Mouse (Mus musculus): ENCODE measurements around the gene Atp2a2. TPM values are rescaled to one million over a fixed set of nuclear protein-coding genes. Genes with fewer than 3 reads are reported as not detected.

Gene Atp2a2
- 47.2 and 50.2 TPM in 2 replicates for polyA plus RNA-seq (2015; fragmentation: Nextera tagmentation; extraction: Ambion mirVana)

GRCm38 (mm10) chr5:122502077-122502941 is at the start of gene Atp2a2:
Gene Atp2a2 (minus strand): TSS chr5:122502225.
- WGBS: under 1% methylated on average over 47 of the region's 113 CpGs
- peak; percentile 93 for ATAC-seq
- no peaks in the 10 kb centered on the region for H3K9me3 ChIP-seq (ENCODE audit: control insufficient read depth, low read length)

GRCm38 (mm10) chr5:122550460-122550859 is 48.4 kb upstream of the Atp2a2 start:
- no peaks in the 10 kb centered on the region for H3K36me3 ChIP-seq (ENCODE audit: control insufficient read depth, insufficient read depth, low read length)
- H3K4me1 ChIP-seq (ENCODE audit: control insufficient read depth, insufficient read depth, low read depth, low read length): no peaks in the 10 kb centered on the region; the same call in 1 of the 2 replicates
- no peak overlapping the region for H3K4me3 ChIP-seq (ENCODE audit: low read length)
- 68% methylated on average over 8 of the region's 8 CpGs for WGBS
- ATAC-seq: no peak
- H3K27ac ChIP-seq (ENCODE audit: low read depth, low read length): no peak overlapping the region
- no peaks in the 10 kb centered on the region for H3K27me3 ChIP-seq (replicated peaks; ENCODE audit: control insufficient read depth, insufficient read depth, low read length)
- no peak overlapping the region for H3K4me2 ChIP-seq (ENCODE audit: low read length)
- H3K9me3 ChIP-seq (ENCODE audit: control insufficient read depth, low read length): no peaks in the 10 kb centered on the region
- no peak overlapping the region for H3K9ac ChIP-seq (ENCODE audit: low read depth, low read length)

More at GRCm38 (mm10) chr5:122502077-122502941, at the start of gene Atp2a2:
- Histone ChIP-seq H3K9ac (ENCODE audit: low read depth, low read length) (peak within 1 kb of the TSS; percentile 100), H3K27me3 (replicated peaks; ENCODE audit: control insufficient read depth, insufficient read depth, low read length) (no peaks in the 10 kb centered on the region), H3K36me3 (ENCODE audit: control insufficient read depth, insufficient read depth, low read length) (no peaks in the 10 kb centered on the region), H3K4me1 (ENCODE audit: control insufficient read depth, insufficient read depth, low read depth, low read length) (peaks cover 35% of the 10 kb centered on the region), H3K4me2 (ENCODE audit: low read length) (peak within 1 kb of the TSS; percentile 69), H3K4me3 (ENCODE audit: low read length) (peak within 1 kb of the TSS; percentile 94), H3K27ac (ENCODE audit: low read depth, low read length) (peak within 1 kb of the TSS; percentile 100)

- Histone ChIP-seq H3K4me1 (ENCODE audit: control insufficient read depth, insufficient read depth, low read depth, low read length) (no peaks in the 10 kb centered on the region; the same call in 1 of the 2 replicates), H3K9ac (ENCODE audit: low read depth, low read length) (no peak overlapping the region), H3K36me3 (ENCODE audit: control insufficient read depth, insufficient read depth, low read length) (no peaks in the 10 kb centered on the region), H3K4me3 (ENCODE audit: low read length) (no peak overlapping the region), H3K27me3 (replicated peaks; ENCODE audit: control insufficient read depth, insufficient read depth, low read length) (no peaks in the 10 kb centered on the region), H3K9me3 (ENCODE audit: control insufficient read depth, low read length) (no peaks in the 10 kb centered on the region), H3K4me2 (ENCODE audit: low read length) (no peak overlapping the region), H3K27ac (ENCODE audit: low read depth, low read length) (no peak overlapping the region)
- ATAC-seq: no peak
- 80% methylated on average over 6 of the region's 6 CpGs for WGBS
Observed at GRCm38 (mm10) chr5:122548671-122549070, 46.6 kb upstream of the Atp2a2 start.

GRCm38 (mm10) chr5:122547810-122548209 is 45.8 kb upstream of the Atp2a2 start:
- H3K27me3 ChIP-seq (replicated peaks; ENCODE audit: control insufficient read depth, insufficient read depth, low read length): no peaks in the 10 kb centered on the region
- no peaks in the 10 kb centered on the region; the same call in 1 of the 2 replicates for H3K4me1 ChIP-seq (ENCODE audit: control insufficient read depth, insufficient read depth, low read depth, low read length)
- H3K9me3 ChIP-seq (ENCODE audit: control insufficient read depth, low read length): no peaks in the 10 kb centered on the region
- WGBS: 64% methylated on average over 6 of the region's 6 CpGs
- no peaks in the 10 kb centered on the region for H3K36me3 ChIP-seq (ENCODE audit: control insufficient read depth, insufficient read depth, low read length)
- H3K4me3 ChIP-seq (ENCODE audit: low read length): no peak overlapping the region
- H3K4me2 ChIP-seq (ENCODE audit: low read length): no peak overlapping the region
- ATAC-seq: no peak
- no peak overlapping the region for H3K27ac ChIP-seq (ENCODE audit: low read depth, low read length)
- no peak overlapping the region for H3K9ac ChIP-seq (ENCODE audit: low read depth, low read length)

- H3K4me1 ChIP-seq (ENCODE audit: control insufficient read depth, insufficient read depth, low read depth, low read length): no peaks in the 10 kb centered on the region; the same call in 1 of the 2 replicates
- H3K27ac ChIP-seq (ENCODE audit: low read depth, low read length): no peak overlapping the region
- H3K36me3 ChIP-seq (ENCODE audit: control insufficient read depth, insufficient read depth, low read length): no peaks in the 10 kb centered on the region
- H3K9me3 ChIP-seq (ENCODE audit: control insufficient read depth, low read length): no peaks in the 10 kb centered on the region
- no peak for ATAC-seq
- no peak overlapping the region for H3K4me2 ChIP-seq (ENCODE audit: low read length)
- 60% methylated on average over 7 of the region's 7 CpGs for WGBS
- H3K9ac ChIP-seq (ENCODE audit: low read depth, low read length): no peak overlapping the region
- H3K27me3 ChIP-seq (replicated peaks; ENCODE audit: control insufficient read depth, insufficient read depth, low read length): no peaks in the 10 kb centered on the region
- H3K4me3 ChIP-seq (ENCODE audit: low read length): no peak overlapping the region
Observed at GRCm38 (mm10) chr5:122547251-122547714, 45.3 kb upstream of the Atp2a2 start.

GRCm38 (mm10) chr5:122543392-122543791 is 41.4 kb upstream of the Atp2a2 start:
- peaks cover 3% of the 10 kb centered on the region; the same call in 1 of the 2 replicates for H3K36me3 ChIP-seq (ENCODE audit: control insufficient read depth, insufficient read depth, low read length)
- no peak overlapping the region for H3K4me3 ChIP-seq (ENCODE audit: low read length)
- H3K4me2 ChIP-seq (ENCODE audit: low read length): no peak overlapping the region
- WGBS: 92% methylated on average over 6 of the region's 6 CpGs
- no peaks in the 10 kb centered on the region for H3K9me3 ChIP-seq (ENCODE audit: control insufficient read depth, low read length)
- no peak overlapping the region for H3K9ac ChIP-seq (ENCODE audit: low read depth, low read length)
- H3K27me3 ChIP-seq (replicated peaks; ENCODE audit: control insufficient read depth, insufficient read depth, low read length): no peaks in the 10 kb centered on the region
- no peaks in the 10 kb centered on the region; the same call in 1 of the 2 replicates for H3K4me1 ChIP-seq (ENCODE audit: control insufficient read depth, insufficient read depth, low read depth, low read length)
- H3K27ac ChIP-seq (ENCODE audit: low read depth, low read length): no peak overlapping the region
- no peak for ATAC-seq

GRCm38 (mm10) chr5:122541871-122542270 is 39.8 kb upstream of the Atp2a2 start:
- Histone ChIP-seq H3K9ac (ENCODE audit: low read depth, low read length) (no peak overlapping the region), H3K27ac (ENCODE audit: low read depth, low read length) (no peak overlapping the region), H3K36me3 (ENCODE audit: control insufficient read depth, insufficient read depth, low read length) (peaks cover 3% of the 10 kb centered on the region; the same call in 1 of the 2 replicates), H3K9me3 (ENCODE audit: control insufficient read depth, low read length) (no peaks in the 10 kb centered on the region), H3K27me3 (replicated peaks; ENCODE audit: control insufficient read depth, insufficient read depth, low read length) (no peaks in the 10 kb centered on the region), H3K4me3 (ENCODE audit: low read length) (no peak overlapping the region), H3K4me2 (ENCODE audit: low read length) (no peak overlapping the region), H3K4me1 (ENCODE audit: control insufficient read depth, insufficient read depth, low read depth, low read length) (no peaks in the 10 kb centered on the region)
- no peak for ATAC-seq
- WGBS: 92% methylated on average over 8 of the region's 8 CpGs

- 92% methylated on average over 11 of the region's 11 CpGs for WGBS
- H3K27ac ChIP-seq (ENCODE audit: low read depth, low read length): no peak overlapping the region
- no peaks in the 10 kb centered on the region for H3K9me3 ChIP-seq (ENCODE audit: control insufficient read depth, low read length)
- no peak overlapping the region for H3K4me2 ChIP-seq (ENCODE audit: low read length)
- no peak overlapping the region for H3K9ac ChIP-seq (ENCODE audit: low read depth, low read length)
- no peaks in the 10 kb centered on the region for H3K27me3 ChIP-seq (replicated peaks; ENCODE audit: control insufficient read depth, insufficient read depth, low read length)
- H3K4me3 ChIP-seq (ENCODE audit: low read length): no peak overlapping the region
- no peaks in the 10 kb centered on the region for H3K4me1 ChIP-seq (ENCODE audit: control insufficient read depth, insufficient read depth, low read depth, low read length)
- no peak for ATAC-seq
- H3K36me3 ChIP-seq (ENCODE audit: control insufficient read depth, insufficient read depth, low read length): peaks cover 3% of the 10 kb centered on the region; the same call in 1 of the 2 replicates
Observed at GRCm38 (mm10) chr5:122538077-122538476, 36.1 kb upstream of the Atp2a2 start.

GRCm38 (mm10) chr5:122537654-122538053 is 35.6 kb upstream of the Atp2a2 start:
- WGBS: 98% methylated on average over 5 of the region's 5 CpGs
- no peak for ATAC-seq
- Histone ChIP-seq H3K4me1 (ENCODE audit: control insufficient read depth, insufficient read depth, low read depth, low read length) (no peaks in the 10 kb centered on the region), H3K36me3 (ENCODE audit: control insufficient read depth, insufficient read depth, low read length) (peaks cover 3% of the 10 kb centered on the region; the same call in 1 of the 2 replicates), H3K27me3 (replicated peaks; ENCODE audit: control insufficient read depth, insufficient read depth, low read length) (no peaks in the 10 kb centered on the region), H3K27ac (ENCODE audit: low read depth, low read length) (no peak overlapping the region), H3K4me3 (ENCODE audit: low read length) (no peak overlapping the region), H3K9me3 (ENCODE audit: control insufficient read depth, low read length) (no peaks in the 10 kb centered on the region), H3K4me2 (ENCODE audit: low read length) (no peak overlapping the region), H3K9ac (ENCODE audit: low read depth, low read length) (no peak overlapping the region)
